ENCODE assay signal across 11 mouse cellular contexts in genomic region chr15:101181500-101181899, GRCm38 (mm10). TPM values are rescaled to one million over a fixed set of nuclear protein-coding genes. Genes with fewer than 3 reads are reported as not detected.
DNase-seq lines count a peak whose midpoint lies in the region; ATAC-seq and TF ChIP-seq lines count a peak whose summit lies in the region.
"Had no signal": no experiment of that assay in that cellular context is flagged by ENCODE, and none has a peak within 500 bp of the region (broad histone marks: within the 10 kb centered on the region; RNA-seq: fewer than 3 reads in every experiment).

No protein-coding gene starts in this region.

- H3K27me3 ChIP-seq in forebrain, embryonic 10.5 days (ENCODE audit: poor library complexity, severe bottlenecking) = no peaks in the 10 kb centered on the region
- no peaks in the 10 kb centered on the region for H3K27me3 ChIP-seq in forebrain, embryonic 14.5 days (replicated peaks; ENCODE audit: control insufficient read depth, insufficient read depth, low read length)
- H3K27me3 ChIP-seq in lung, embryonic 15.5 days = no peaks in the 10 kb centered on the region
- no peaks in the 10 kb centered on the region for H3K27me3 ChIP-seq in intestine, postnatal 0 days (replicated peaks; ENCODE audit: control insufficient read depth, insufficient read depth, low read length)
- H3K27me3 ChIP-seq in small intestine, adult 2 months (ENCODE audit: control insufficient read depth, insufficient read depth, low read length) = no peaks in the 10 kb centered on the region
- H3K27me3 ChIP-seq: forebrain, embryonic 15.5 days had no signal

- H3K9me3 ChIP-seq in forebrain, embryonic 10.5 days = no peaks in the 10 kb centered on the region; the same call in 1 of the 2 replicates
- no peaks in the 10 kb centered on the region for H3K9me3 ChIP-seq in forebrain, embryonic 14.5 days (replicated peaks; ENCODE audit: control insufficient read depth, low read length)
- H3K9me3 ChIP-seq in lung, embryonic 15.5 days = no peaks in the 10 kb centered on the region
- no peaks in the 10 kb centered on the region for H3K9me3 ChIP-seq in intestine, postnatal 0 days (ENCODE audit: control insufficient read depth)
- H3K9me3 ChIP-seq: forebrain, embryonic 15.5 days had no signal

- WGBS in forebrain, embryonic 10.5 days = 17% methylated on average over 4 of the region's 4 CpGs
- 20% methylated on average over 4 of the region's 4 CpGs for WGBS in forebrain, embryonic 14.5 days
- 57% methylated on average over 4 of the region's 4 CpGs for WGBS in lung, embryonic 15.5 days
- WGBS in intestine, postnatal 0 days = 29% methylated on average over 4 of the region's 4 CpGs
- WGBS in small intestine, adult 2 months = 25% methylated on average over 4 of the region's 4 CpGs

- H3K4me3 ChIP-seq in forebrain, embryonic 10.5 days = no peak overlapping the region
- no peak overlapping the region for H3K4me3 ChIP-seq in forebrain, embryonic 14.5 days (ENCODE audit: low read depth, low read length)
- no peak overlapping the region for H3K4me3 ChIP-seq in lung, embryonic 15.5 days
- no peak overlapping the region for H3K4me3 ChIP-seq in intestine, postnatal 0 days (ENCODE audit: low read depth, low read length)
- peak overlapping the region; percentile 2; the same call in 1 of the 2 replicates for H3K4me3 ChIP-seq in small intestine, adult 2 months (ENCODE audit: low read depth, low read length)
- H3K4me3 ChIP-seq: forebrain, embryonic 15.5 days had no signal

- peaks cover 36% of the 10 kb centered on the region for H3K36me3 ChIP-seq in forebrain, embryonic 10.5 days (replicated peaks)
- H3K36me3 ChIP-seq in forebrain, embryonic 14.5 days (ENCODE audit: control insufficient read depth, insufficient read depth, low read length) = peaks cover 4% of the 10 kb centered on the region; the same call in 1 of the 2 replicates
- peaks cover 5% of the 10 kb centered on the region; the same call in 1 of the 2 replicates for H3K36me3 ChIP-seq in lung, embryonic 15.5 days
- no peaks in the 10 kb centered on the region for H3K36me3 ChIP-seq in intestine, postnatal 0 days (ENCODE audit: control insufficient read depth, insufficient read depth)
- peaks cover 9% of the 10 kb centered on the region for H3K36me3 ChIP-seq in small intestine, adult 2 months (ENCODE audit: control insufficient read depth, insufficient read depth, low read length)

- H3K4me1 ChIP-seq in forebrain, embryonic 10.5 days = peaks cover 55% of the 10 kb centered on the region
- peaks cover 34% of the 10 kb centered on the region for H3K4me1 ChIP-seq in forebrain, embryonic 14.5 days (ENCODE audit: control insufficient read depth, insufficient read depth, low read length)
- H3K4me1 ChIP-seq in lung, embryonic 15.5 days = peaks cover 69% of the 10 kb centered on the region
- peaks cover 20% of the 10 kb centered on the region for H3K4me1 ChIP-seq in intestine, postnatal 0 days (replicated peaks; ENCODE audit: control insufficient read depth, insufficient read depth, low read length)
- peaks cover 37% of the 10 kb centered on the region for H3K4me1 ChIP-seq in small intestine, adult 2 months (ENCODE audit: control insufficient read depth, insufficient read depth, insufficient read length, low read length)

- no peak overlapping the region for H3K4me2 ChIP-seq in forebrain, embryonic 14.5 days (ENCODE audit: low read length)
- no peak overlapping the region for H3K4me2 ChIP-seq in lung, embryonic 15.5 days
- H3K4me2 ChIP-seq in intestine, postnatal 0 days (replicated peaks; ENCODE audit: low read depth) = peak overlapping the region; percentile 51
- H3K4me2 ChIP-seq: forebrain, embryonic 15.5 days had no signal

- peak overlapping the region; percentile 72 for H3K27ac ChIP-seq in forebrain, embryonic 10.5 days
- H3K27ac ChIP-seq in forebrain, embryonic 14.5 days (ENCODE audit: low read depth, low read length) = no peak overlapping the region
- H3K27ac ChIP-seq in lung, embryonic 15.5 days = peak overlapping the region; percentile 35
- H3K27ac ChIP-seq in intestine, postnatal 0 days (ENCODE audit: low read depth, low read length) = peak overlapping the region; percentile 70
- peak overlapping the region; percentile 54 for H3K27ac ChIP-seq in small intestine, adult 2 months (ENCODE audit: insufficient read depth, low read depth, low read length)
- H3K27ac ChIP-seq: forebrain, embryonic 15.5 days; macrophage had no signal

- no peak for DNase-seq in forebrain, embryonic 10.5 days (ENCODE audit: extremely low spot score, low spot score)
- no peak for DNase-seq in forebrain, embryonic 14.5 days (ENCODE audit: low spot score)
- DNase-seq in lung, adult 18-20 months = no peak
- DNase-seq in frontal cortex, adult 2 months (ENCODE audit: extremely low spot score in 1 of 2, low spot score in 1 of 2) = no peak
- DNase-seq: cerebellum, postnatal 14 days had no signal

- ATAC-seq in forebrain, embryonic 14.5 days = no peak
- no peak for ATAC-seq in lung, embryonic 15.5 days (ENCODE audit: borderline replicate concordance, extremely low read depth, low FRiP score, low TSS enrichment)
- ATAC-seq in intestine, postnatal 0 days = no peak
- no peak for ATAC-seq in megakaryocyte-erythroid progenitor cell, adult 5-6 weeks (replicated peaks; ENCODE audit: low FRiP score, low TSS enrichment, poor library complexity, severe bottlenecking)
- ATAC-seq: forebrain, embryonic 15.5 days had no signal

- no peak for TF ChIP-seq CTCF in intestine, postnatal 0 days (IDR thresholded peaks at IDR 0.05; ENCODE audit: low read depth)
- no peak for TF ChIP-seq CTCF in small intestine, adult 2 months (IDR thresholded peaks at IDR 0.05; ENCODE audit: extremely low read depth, insufficient read length, insufficient replicate concordance, low read depth, low read length)

- H3K9ac ChIP-seq in forebrain, embryonic 14.5 days (ENCODE audit: low read length) = no peak overlapping the region
- H3K9ac ChIP-seq in lung, embryonic 15.5 days = no peak overlapping the region
- H3K9ac ChIP-seq in intestine, postnatal 0 days (ENCODE audit: low read depth, low read length) = no peak overlapping the region
- H3K9ac ChIP-seq: forebrain, embryonic 15.5 days had no signal

- TF ChIP-seq POLR2A in small intestine, adult 2 months (IDR thresholded peaks at IDR 0.05; ENCODE audit: low read depth, low read length) = no peak

RNA-seq across cellular contexts. Expression of gene Acvr1b, which starts 7.6 kb away (rescaled TPM):
- 5.8 TPM in 2 replicates for polyA plus RNA-seq in forebrain, embryonic 10.5 days (2016; fragmentation: Nextera tagmentation; extraction: Ambion mirVana)
- 24.7 and 33.5 TPM in 2 replicates for polyA plus RNA-seq in forebrain, embryonic 14.5 days (2014; fragmentation: Nextera tagmentation; extraction: Ambion mirVana)
- 5.9 and 6.0 TPM in 2 replicates for polyA plus RNA-seq in lung, embryonic 15.5 days (2015; fragmentation: Nextera tagmentation; extraction: Ambion mirVana)
- polyA plus RNA-seq in intestine, postnatal 0 days (2015; fragmentation: Nextera tagmentation; extraction: Ambion mirVana) = 6.0 and 6.8 TPM in 2 replicates
- 21.5 and 46.0 TPM in 2 replicates for polyA plus RNA-seq in small intestine, adult 2 months (2012; rRNA removed)
- 1.4 and 2.8 TPM in 2 replicates for total RNA-seq in megakaryocyte-erythroid progenitor cell, adult 5-6 weeks (2014; fragmentation: Nextera tagmentation)
- 1.0 and 2.7 TPM in 2 replicates for total RNA-seq in megakaryocyte-erythroid progenitor cell, adult 5-6 weeks (2017)
- 68.4 and 68.6 TPM in 2 replicates for polyA plus RNA-seq in frontal cortex, adult 2 months (2012; rRNA removed)

RNA-seq across cellular contexts. Expression of gene Grasp, which starts 42.5 kb away (rescaled TPM):
- 2.6 and 4.1 TPM in 2 replicates for polyA plus RNA-seq in forebrain, embryonic 10.5 days (2016; fragmentation: Nextera tagmentation; extraction: Ambion mirVana)
- polyA plus RNA-seq in forebrain, embryonic 14.5 days (2014; fragmentation: Nextera tagmentation; extraction: Ambion mirVana) = 0.93 and 1.0 TPM in 2 replicates
- polyA plus RNA-seq in lung, embryonic 15.5 days (2015; fragmentation: Nextera tagmentation; extraction: Ambion mirVana) = 6.9 and 7.9 TPM in 2 replicates
- polyA plus RNA-seq in intestine, postnatal 0 days (2015; fragmentation: Nextera tagmentation; extraction: Ambion mirVana) = 1.7 and 2.0 TPM in 2 replicates
- 7.3 and 8.5 TPM in 2 replicates for polyA plus RNA-seq in small intestine, adult 2 months (2012; rRNA removed)
- 0.17 TPM in 1 of 2 replicates, not detected in the other for total RNA-seq in megakaryocyte-erythroid progenitor cell, adult 5-6 weeks (2014; fragmentation: Nextera tagmentation)
- 0.27 TPM in 1 of 2 replicates, not detected in the other for total RNA-seq in megakaryocyte-erythroid progenitor cell, adult 5-6 weeks (2017)
- 43.9 and 53.5 TPM in 2 replicates for polyA plus RNA-seq in frontal cortex, adult 2 months (2012; rRNA removed)

RNA-seq across cellular contexts. Expression of gene Acvrl1, which starts 53.2 kb away (rescaled TPM):
- polyA plus RNA-seq in forebrain, embryonic 10.5 days (2016; fragmentation: Nextera tagmentation; extraction: Ambion mirVana) = 8.0 and 8.1 TPM in 2 replicates
- 4.1 and 4.2 TPM in 2 replicates for polyA plus RNA-seq in forebrain, embryonic 14.5 days (2014; fragmentation: Nextera tagmentation; extraction: Ambion mirVana)
- polyA plus RNA-seq in lung, embryonic 15.5 days (2015; fragmentation: Nextera tagmentation; extraction: Ambion mirVana) = 68.2 and 72.4 TPM in 2 replicates
- 13.8 and 14.6 TPM in 2 replicates for polyA plus RNA-seq in intestine, postnatal 0 days (2015; fragmentation: Nextera tagmentation; extraction: Ambion mirVana)
- polyA plus RNA-seq in small intestine, adult 2 months (2012; rRNA removed) = 19.6 and 35.5 TPM in 2 replicates
- total RNA-seq in megakaryocyte-erythroid progenitor cell, adult 5-6 weeks (2014; fragmentation: Nextera tagmentation) = not detected in 2 replicates
- total RNA-seq in megakaryocyte-erythroid progenitor cell, adult 5-6 weeks (2017) = 3.3 TPM in 1 of 2 replicates, not detected in the other
- polyA plus RNA-seq in frontal cortex, adult 2 months (2012; rRNA removed) = 20.7 and 22.4 TPM in 2 replicates
